Mouse (Mus musculus): Measurements from ENCODE around the gene Vdr.

GRCm38 (mm10) chr15:97863494-97863881, 46.9 kb downstream of the Vdr start:
- TF ChIP-seq CTCF (IDR thresholded peaks at IDR 0.05) (no peak), EP300 (IDR thresholded peaks at IDR 0.05) (no peak)

Data from lung, postnatal 0 days (tissue).